Mouse (Mus musculus) adrenal gland, adult 2 months (tissue): ENCODE results near the gene Spns2. TPM values are rescaled to one million over a fixed set of nuclear protein-coding genes. Genes with fewer than 3 reads are reported as not detected.
"Not testable (repeated sequence)": the region's sequence is repeated elsewhere in the genome, so short reads cannot be mapped to it uniquely, and the experiment has no call there.

Source experiments
- DNase-seq: peaks from one replicate; pipeline ENCODE4 v3.0.0; 2021
- polyA plus RNA-seq: library from polyadenylated mRNA; depleted of rRNA; stranded (reverse); fragments of >200 nt; gene quantifications from 2 replicates; pipeline ENCODE4 v1.2.3, GENCODE M21; 2012
- total RNA-seq, 2 experiments: library from RNA; stranded (reverse); gene quantifications; 2 replicates each; pipeline ENCODE4 v1.2.3; 2021

The Spns2 gene
- total and polyA plus RNA-seq, 3 experiments, result 2.0 to 5.2 (median 4.2) TPM

- DNase-seq, result no peak
Observed at GRCm38 (mm10) chr11:72473540-72473939, 16.2 kb downstream of the Spns2 start.

- no peak for DNase-seq
Observed at GRCm38 (mm10) chr11:72471381-72471780, 18.3 kb downstream of the Spns2 start.

GRCm38 (mm10) chr11:72470004-72470403 lies 19.7 kb downstream of the Spns2 start:
- no peak for DNase-seq

- peak; percentile 72 for DNase-seq
Observed at GRCm38 (mm10) chr11:72469217-72469616, 20.5 kb downstream of the Spns2 start.

- DNase-seq, result no peak
Observed at GRCm38 (mm10) chr11:72468525-72468924, 21.2 kb downstream of the Spns2 start.

- no peak for DNase-seq
Observed at GRCm38 (mm10) chr11:72466694-72467507, 22.8 kb downstream of the Spns2 start.

- no peak for DNase-seq
Observed at GRCm38 (mm10) chr11:72465978-72466693, 23.6 kb downstream of the Spns2 start.

GRCm38 (mm10) chr11:72464821-72465220 lies 24.9 kb downstream of the Spns2 start:
- DNase-seq, result no peak

GRCm38 (mm10) chr11:72461500-72461981 lies 28.2 kb downstream of the Spns2 start:
- no peak for DNase-seq

GRCm38 (mm10) chr11:72458502-72458901 lies 31.2 kb downstream of the Spns2 start:
- DNase-seq, result no peak

GRCm38 (mm10) chr11:72457995-72458496 lies 31.7 kb downstream of the Spns2 start:
- DNase-seq, result peak; percentile 20

GRCm38 (mm10) chr11:72455694-72456093 lies 34.0 kb downstream of the Spns2 start:
- no peak for DNase-seq

GRCm38 (mm10) chr11:72453105-72453953 lies 36.4 kb downstream of the Spns2 start:
- DNase-seq, result no peak

GRCm38 (mm10) chr11:72452140-72452665 lies 37.5 kb downstream of the Spns2 start:
- DNase-seq, result no peak

- no peak for DNase-seq
Observed at GRCm38 (mm10) chr11:72447475-72447874, 42.2 kb downstream of the Spns2 start.

- DNase-seq, result peak; percentile 41
Observed at GRCm38 (mm10) chr11:72446311-72447105, 43.2 kb downstream of the Spns2 start.

- peak; percentile 99 for DNase-seq
Observed at GRCm38 (mm10) chr11:72440965-72441664, 48.6 kb downstream of the Spns2 start, which contains the start of gene Mybbp1a. Gene Mybbp1a (plus strand): TSS chr11:72441355.

GRCm38 (mm10) chr11:72440597-72440964 lies 49.1 kb downstream of the Spns2 start:
- not testable (repeated sequence) for DNase-seq

GRCm38 (mm10) chr11:72438411-72438810 lies 51.3 kb downstream of the Spns2 start:
- DNase-seq, result no peak
